Mouse (Mus musculus) heart, embryonic 14.5 days (tissue): ENCODE data around the gene Rad51b. TPM values are rescaled to one million over a fixed set of nuclear protein-coding genes. Genes with fewer than 3 reads are reported as not detected.

Experiments
- ATAC-seq: fragments of 200-750 bp; cut with Nextera tagmentation; 2 replicates; pipeline ENCODE4 v1.8.0; 2017; ENCODE audit warnings: low read depth, moderate TSS enrichment; ENCODE audit not compliant: insufficient number of reproducible peaks, insufficient read depth, low FRiP score
- H3K27ac ChIP-seq, 2 experiments: fragments of 200-500 bp in 1 of 2; fragments of 300-500 bp in 1 of 2; sonication (generic) in 1 of 2; replicated peaks in 1 of 2; 2 replicates each; pipeline ENCODE4 v1.5.1; 2012 to 2014; ENCODE audit warnings: low read depth in 2 of 2, low read length in 2 of 2, control low read depth in 1 of 2, mild to moderate bottlenecking in 1 of 2, mixed read lengths in 1 of 2; ENCODE audit not compliant: control insufficient read depth in 1 of 2, insufficient read depth in 1 of 2
- H3K27me3 ChIP-seq: fragments of 300-500 bp; sonication (generic); 2 replicates; pipeline ENCODE4 v1.6.1; 2014; ENCODE audit warnings: mild to moderate bottlenecking, low read length, control low read depth; ENCODE audit not compliant: control insufficient read depth, insufficient read depth
- H3K36me3 ChIP-seq: fragments of 300-500 bp; sonication (generic); 2 replicates; pipeline ENCODE4 v1.6.1; 2014; ENCODE audit warnings: mild to moderate bottlenecking, control low read depth, low read length, mixed read lengths; ENCODE audit not compliant: control insufficient read depth, insufficient read depth
- H3K4me1 ChIP-seq, 2 experiments: fragments of 200-500 bp in 1 of 2; fragments of 300-500 bp in 1 of 2; sonication (generic) in 1 of 2; 2 replicates each; pipeline ENCODE4 v1.6.1; 2012 to 2014; ENCODE audit warnings: low read length in 2 of 2, control low read depth in 1 of 2, mixed read lengths in 1 of 2; ENCODE audit not compliant: control insufficient read depth in 2 of 2, insufficient read depth in 2 of 2
- H3K4me2 ChIP-seq: fragments of 300-500 bp; sonication (generic); 2 replicates; pipeline ENCODE4 v1.6.1; 2014; ENCODE audit warnings: mild to moderate bottlenecking, low read length
- H3K4me3 ChIP-seq, 2 experiments: fragments of 200-500 bp in 1 of 2; fragments of 300-500 bp in 1 of 2; sonication (generic) in 1 of 2; 2 replicates each; pipeline ENCODE4 v1.5.1; 2012 to 2014; ENCODE audit warnings: low read length in 2 of 2, mild to moderate bottlenecking in 2 of 2, control low read depth in 1 of 2, low read depth in 1 of 2, moderate library complexity in 1 of 2; ENCODE audit not compliant: control insufficient read depth in 1 of 2, insufficient read depth in 1 of 2
- H3K9ac ChIP-seq: fragments of 300-500 bp; sonication (generic); 2 replicates; pipeline ENCODE4 v1.6.1; 2014; ENCODE audit warnings: mild to moderate bottlenecking, low read length
- H3K9me3 ChIP-seq: fragments of 300-500 bp; sonication (generic); 2 replicates; pipeline ENCODE4 v1.6.1; 2016; ENCODE audit warnings: low read length, control low read depth; ENCODE audit not compliant: control insufficient read depth
- WGBS: fragments of 180-500 bp; shearing (Covaris S2); extraction: QIAGEN DNeasy Blood & Tissue Kit; methylation state at CpG from one replicate; pipeline ENCODE4 v1.1.7; 2014; 5-methylcytosine and 5-hydroxymethylcytosine counted together
- polyA plus RNA-seq: library from polyadenylated mRNA; unstranded; fragments of >200 nt; fragmentation: Nextera tagmentation; extraction: Ambion mirVana; gene quantifications from 2 replicates; pipeline ENCODE4 v1.2.1, GENCODE M21; 2014

Gene Rad51b
- polyA plus RNA-seq, 1 experiment from 2014 or later = 4.2 TPM

DNA sequence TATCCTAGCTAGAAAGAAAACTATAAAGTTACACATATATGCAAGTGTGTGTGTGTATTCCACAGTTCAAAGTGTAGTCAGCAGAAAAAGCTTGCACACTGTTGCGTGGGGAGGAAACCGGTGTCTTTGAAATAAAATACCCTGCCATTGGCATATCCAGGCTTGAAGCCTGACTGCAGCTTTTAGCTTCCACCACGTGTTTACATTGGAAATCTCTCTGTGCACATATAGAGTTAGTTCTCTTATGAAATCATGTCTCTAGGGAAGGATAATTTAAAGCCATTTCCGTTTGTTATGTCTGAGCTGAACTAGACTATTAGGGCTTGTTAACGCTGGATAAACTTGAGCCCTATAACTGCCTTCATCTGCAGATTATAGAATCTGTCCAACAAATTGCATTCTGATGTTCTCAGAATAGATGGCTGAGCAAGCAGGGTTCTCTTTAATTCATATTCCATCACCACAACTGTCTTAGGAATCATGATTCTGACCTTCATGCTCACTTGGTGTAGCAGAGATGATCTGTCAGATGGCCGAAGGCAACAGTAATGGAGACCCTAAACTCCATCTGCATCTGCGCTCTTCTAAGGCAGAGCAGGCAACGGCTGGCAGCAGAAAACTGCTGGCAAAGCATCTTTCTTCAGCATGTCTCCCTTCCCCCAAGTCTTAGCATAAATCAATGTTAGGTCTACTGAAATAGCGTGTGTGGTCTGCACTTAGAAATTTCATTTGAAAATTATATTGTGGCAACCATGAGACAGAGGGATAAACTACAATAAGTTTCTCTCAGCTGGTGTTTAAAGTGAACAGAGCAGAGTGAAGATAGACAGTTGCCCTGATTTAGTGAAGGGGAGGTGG is 410.7 kb downstream of the Rad51b start:
- Histone ChIP-seq H3K4me3 (no peak overlapping the region), H3K27me3 (no peaks in the 10 kb centered on the region), H3K9ac (no peak overlapping the region), H3K9me3 (no peaks in the 10 kb centered on the region), H3K4me1 (peaks cover 10 to 26% of the 10 kb centered on the region in 2 experiments), H3K36me3 (no peaks in the 10 kb centered on the region), H3K27ac (no peak overlapping the region), H3K4me2 (no peak overlapping the region)
- WGBS = 79% methylated on average over 9 of the region's 9 CpGs
- ATAC-seq = no peak

- Histone ChIP-seq H3K4me2 (no peak overlapping the region), H3K4me3 (no peak overlapping the region), H3K27ac (no peak overlapping the region), H3K9ac (no peak overlapping the region), H3K4me1 (peaks cover 10 to 26% of the 10 kb centered on the region in 2 experiments), H3K9me3 (no peaks in the 10 kb centered on the region), H3K27me3 (no peaks in the 10 kb centered on the region), H3K36me3 (no peaks in the 10 kb centered on the region)
- ATAC-seq = no peak
- 46% methylated on average over 5 of the region's 5 CpGs for WGBS
Measured at GRCm38 (mm10) chr12:79708423-79708733, 411.3 kb downstream of the Rad51b start.

GRCm38 (mm10) chr12:79713286-79713685 is 416.2 kb downstream of the Rad51b start:
- no peaks in the 10 kb centered on the region for H3K36me3 ChIP-seq
- H3K27ac ChIP-seq = no peak overlapping the region
- H3K4me2 ChIP-seq = no peak overlapping the region
- H3K4me3 ChIP-seq = no peak overlapping the region
- ATAC-seq = no peak
- H3K9ac ChIP-seq = no peak overlapping the region
- no peaks in the 10 kb centered on the region for H3K9me3 ChIP-seq
- H3K4me1 ChIP-seq = peaks cover 4 to 8% of the 10 kb centered on the region in 2 experiments; a peak in 3 of 4 replicates
- no peaks in the 10 kb centered on the region for H3K27me3 ChIP-seq

DNA sequence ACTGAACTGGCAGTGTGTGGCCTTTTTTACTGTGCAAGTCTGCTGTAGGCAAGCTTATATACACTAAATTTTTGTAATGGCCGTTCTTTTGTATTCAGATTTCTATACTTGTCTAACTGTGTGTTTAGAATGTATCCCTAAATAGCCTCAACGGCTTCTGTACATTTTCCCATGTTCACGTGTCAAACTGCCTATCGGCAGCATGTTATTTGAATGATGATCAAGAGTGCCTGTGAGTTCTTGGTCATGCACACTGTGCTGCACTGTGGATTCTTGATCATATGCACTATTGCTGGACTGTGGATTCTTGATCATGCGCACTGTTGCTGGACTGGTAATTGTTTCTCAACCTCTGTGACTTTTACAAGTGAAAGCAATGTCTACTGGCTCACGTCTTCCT is 417.4 kb downstream of the Rad51b start:
- Histone ChIP-seq H3K9ac (no peak overlapping the region), H3K4me1 (peaks cover 2 to 7% of the 10 kb centered on the region in 2 experiments; a peak in 3 of 4 replicates), H3K4me3 (no peak overlapping the region), H3K36me3 (no peaks in the 10 kb centered on the region), H3K27ac (no peak overlapping the region), H3K9me3 (no peaks in the 10 kb centered on the region), H3K27me3 (no peaks in the 10 kb centered on the region), H3K4me2 (no peak overlapping the region)
- 81% methylated on average over 6 of the region's 6 CpGs for WGBS
- no peak for ATAC-seq

DNA sequence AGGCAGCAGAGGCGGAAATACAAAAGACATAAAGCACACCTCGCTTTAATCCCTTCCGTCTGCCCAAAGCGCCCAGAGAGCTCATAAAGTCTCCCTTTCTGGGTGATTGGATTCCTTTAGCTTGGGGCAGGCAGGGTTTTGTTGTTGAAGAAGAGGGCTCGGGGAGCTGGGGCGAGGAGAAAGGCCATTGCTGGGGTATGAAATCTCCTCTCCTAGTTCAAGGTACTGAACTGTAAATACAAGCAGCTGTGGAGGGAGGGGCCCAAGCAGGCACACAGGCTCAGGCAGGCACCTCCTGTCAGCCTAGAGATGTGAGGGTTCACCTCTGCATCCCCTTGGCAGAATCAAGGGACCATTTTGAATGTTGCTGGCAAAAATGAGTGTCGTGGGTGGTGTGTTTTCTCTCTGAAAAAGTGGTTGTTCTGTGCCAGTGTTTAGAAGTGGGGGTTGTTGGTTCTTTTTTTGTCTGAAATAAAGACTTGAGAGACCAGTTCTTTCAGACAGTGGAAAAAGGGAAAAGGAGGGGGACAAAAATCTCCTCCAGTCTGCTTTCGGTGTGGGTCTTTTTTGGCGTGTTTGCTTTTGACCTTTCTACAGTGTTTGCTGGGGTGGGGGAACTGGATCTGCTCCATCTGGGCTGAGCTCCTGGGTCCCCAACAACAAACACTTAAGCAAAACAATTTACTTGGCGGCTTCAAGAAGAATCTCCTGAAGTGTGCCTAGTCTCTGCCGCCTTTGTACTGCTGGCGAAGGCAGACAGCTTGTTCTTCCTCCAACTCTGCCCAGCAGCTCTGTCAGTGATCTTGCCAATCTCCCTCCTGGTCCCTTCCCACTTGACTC is 418.6 kb downstream of the Rad51b start:
- no peak for ATAC-seq
- Histone ChIP-seq H3K36me3 (no peaks in the 10 kb centered on the region), H3K9ac (no peak overlapping the region), H3K4me1 (peaks cover 2 to 9% of the 10 kb centered on the region in 2 experiments; a peak in 3 of 4 replicates), H3K9me3 (no peaks in the 10 kb centered on the region), H3K27ac (no peak overlapping the region), H3K4me2 (no peak overlapping the region), H3K27me3 (no peaks in the 10 kb centered on the region), H3K4me3 (no peak overlapping the region)
- 70% methylated on average over 12 of the region's 12 CpGs for WGBS

GRCm38 (mm10) chr12:79719091-79719846 is 422.2 kb downstream of the Rad51b start:
- Histone ChIP-seq H3K9ac (no peak overlapping the region), H3K27me3 (no peaks in the 10 kb centered on the region), H3K27ac (0 out of 4 replicates have a peak overlapping the region, but pooled peaks of 1 of the 2 experiments have one; percentile 11), H3K4me1 (peaks cover 2 to 9% of the 10 kb centered on the region in 2 experiments; a peak in 3 of 4 replicates), H3K4me2 (no peak overlapping the region), H3K9me3 (no peaks in the 10 kb centered on the region), H3K4me3 (no peak overlapping the region), H3K36me3 (no peaks in the 10 kb centered on the region)
- WGBS = 33% methylated on average over 10 of the region's 10 CpGs
- no peak for ATAC-seq

DNA sequence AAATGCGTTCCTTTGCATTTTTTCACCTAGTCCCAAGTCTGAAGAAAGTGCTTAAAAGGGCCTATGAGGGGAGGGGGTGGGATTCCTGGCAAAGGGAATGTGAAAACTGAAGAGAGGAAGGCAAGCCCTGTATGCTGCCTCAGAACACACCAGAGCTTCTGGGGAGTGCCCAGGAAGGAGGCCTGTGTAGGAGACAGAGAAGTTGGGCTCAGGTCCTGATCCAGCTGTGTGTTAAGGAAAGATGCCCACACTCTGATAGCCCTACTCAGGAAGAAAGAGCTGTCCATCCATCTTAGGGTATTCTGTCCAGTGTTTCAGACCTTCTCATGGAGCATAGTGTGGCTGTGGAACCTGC is 422.7 kb downstream of the Rad51b start:
- ATAC-seq = no peak

More for the DNA sequence above, 422.7 kb downstream of the Rad51b start:
- Histone ChIP-seq H3K27ac (no peak overlapping the region), H3K4me1 (peaks cover 2 to 9% of the 10 kb centered on the region in 2 experiments; a peak in 3 of 4 replicates), H3K4me3 (no peak overlapping the region), H3K9ac (no peak overlapping the region), H3K9me3 (no peaks in the 10 kb centered on the region), H3K27me3 (no peaks in the 10 kb centered on the region), H3K36me3 (no peaks in the 10 kb centered on the region), H3K4me2 (no peak overlapping the region)
- WGBS = 42% methylated on average over 1 of the region's 1 CpGs
